Mouse (Mus musculus) mature B cell (primary cell): ENCODE data around the gene Cyp4f14.

ENCODE experiments used
- in situ Hi-C: fragments of 300-500 bp; cut with MboI; formaldehyde crosslinking; loops from 2 replicates; pipeline ENCODE4 v1.14.3; 2019

Cyp4f14 gene

GRCm38 (mm10) chr17:32917131-32917530, at the start of gene Cyp4f14:
Gene Cyp4f14 (minus strand): TSS chr17:32917342.
- in situ Hi-C loops = no loop called here

GRCm38 (mm10) chr17:32965623-32966290, 48.6 kb upstream of the Cyp4f14 start, which contains the start of gene Zfp472:
Gene Zfp472 (plus strand): TSS chr17:32965814.
- in situ Hi-C loops = no loop called here

GRCm38 (mm10) chr17:32965253-32965622, 48.1 kb upstream of the Cyp4f14 start:
- in situ Hi-C loops = no loop called here

- in situ Hi-C loops = no loop called here
Measured at GRCm38 (mm10) chr17:32951441-32951840, 34.3 kb upstream of the Cyp4f14 start.

- in situ Hi-C loops = no loop called here
Measured at GRCm38 (mm10) chr17:32951006-32951405, 33.9 kb upstream of the Cyp4f14 start.

GRCm38 (mm10) chr17:32950136-32950535, 33.0 kb upstream of the Cyp4f14 start:
- in situ Hi-C loops = no loop called here

GRCm38 (mm10) chr17:32947215-32947914, 30.2 kb upstream of the Cyp4f14 start, which contains the start of gene Cyp4f13:
Gene Cyp4f13 (minus strand): TSS chr17:32947402.
- in situ Hi-C loops = no loop called here

GRCm38 (mm10) chr17:32946716-32947115, 29.6 kb upstream of the Cyp4f14 start:
- in situ Hi-C loops = no loop called here

GRCm38 (mm10) chr17:32944402-32945035, 27.4 kb upstream of the Cyp4f14 start:
- in situ Hi-C loops = no loop called here

GRCm38 (mm10) chr17:32943661-32944060, 26.5 kb upstream of the Cyp4f14 start:
- in situ Hi-C loops = no loop called here

GRCm38 (mm10) chr17:32939831-32940230, 22.7 kb upstream of the Cyp4f14 start:
- in situ Hi-C loops = no loop called here

- in situ Hi-C loops = no loop called here
Measured at GRCm38 (mm10) chr17:32927803-32928202, 10.7 kb upstream of the Cyp4f14 start.

- in situ Hi-C loops = no loop called here
Measured at GRCm38 (mm10) chr17:32924658-32925312, 7.6 kb upstream of the Cyp4f14 start.

- in situ Hi-C loops = no loop called here
Measured at GRCm38 (mm10) chr17:32923681-32924080, 6.5 kb upstream of the Cyp4f14 start.

- in situ Hi-C loops = no loop called here
Measured at GRCm38 (mm10) chr17:32919123-32919522, 2.0 kb upstream of the Cyp4f14 start.

GRCm38 (mm10) chr17:32916075-32916474, 1.1 kb downstream of the Cyp4f14 start:
- in situ Hi-C loops = no loop called here

GRCm38 (mm10) chr17:32906172-32906571, 11.0 kb downstream of the Cyp4f14 start:
- in situ Hi-C loops = no loop called here

GRCm38 (mm10) chr17:32905239-32905638, 11.9 kb downstream of the Cyp4f14 start:
- in situ Hi-C loops = no loop called here

- in situ Hi-C loops = no loop called here
Measured at GRCm38 (mm10) chr17:32904414-32904813, 12.7 kb downstream of the Cyp4f14 start.

GRCm38 (mm10) chr17:32901751-32902525, 15.2 kb downstream of the Cyp4f14 start:
- in situ Hi-C loops = no loop called here

- in situ Hi-C loops = no loop called here
Measured at GRCm38 (mm10) chr17:32895421-32895820, 21.7 kb downstream of the Cyp4f14 start.

- in situ Hi-C loops = no loop called here
Measured at GRCm38 (mm10) chr17:32893901-32894300, 23.2 kb downstream of the Cyp4f14 start.
